Mouse (Mus musculus) heart, postnatal 0 days (tissue): Measurements from ENCODE around the gene Ablim1. TPM values are rescaled to one million over a fixed set of nuclear protein-coding genes. Genes with fewer than 3 reads are reported as not detected.
A peak's percentile ranks its signal among the peaks of the same experiment; 100 is the strongest.
"Not testable (repeated sequence)": the region's sequence is repeated elsewhere in the genome, so short reads cannot be mapped to it uniquely, and the experiment has no call there.

Experiments used
- ATAC-seq: fragments of 200-750 bp; cut with Nextera tagmentation; 2 replicates; pipeline ENCODE4 v1.8.0; 2017; ENCODE audit warnings: low read depth, moderate number of reproducible peaks, moderate library complexity; ENCODE audit not compliant: insufficient read depth
- DNase-seq: peaks from one replicate; pipeline ENCODE4 v3.0.0-alpha.2; 2016; ENCODE audit warnings: low spot score
- H3K27ac ChIP-seq: fragments of 300-500 bp; sonication (generic); 2 replicates; pipeline ENCODE4 v1.5.1; 2014; ENCODE audit warnings: low read depth, mild to moderate bottlenecking
- H3K27me3 ChIP-seq: fragments of 300-500 bp; sonication (generic); 2 replicates; pipeline ENCODE4 v1.6.1; 2014; ENCODE audit warnings: low read length, mixed read lengths; ENCODE audit not compliant: control insufficient read depth, insufficient read depth
- H3K36me3 ChIP-seq: fragments of 300-500 bp; sonication (generic); replicated peaks from 2 replicates; pipeline ENCODE4 v1.6.1; 2014; ENCODE audit warnings: low read length, mixed read lengths; ENCODE audit not compliant: control insufficient read depth, insufficient read depth
- H3K4me1 ChIP-seq: fragments of 300-500 bp; sonication (generic); 2 replicates; pipeline ENCODE4 v1.6.1; 2014; ENCODE audit warnings: antibody characterized with exemption; ENCODE audit not compliant: control insufficient read depth, insufficient read depth
- H3K4me2 ChIP-seq: fragments of 300-500 bp; sonication (generic); 2 replicates; pipeline ENCODE4 v1.6.1; 2014; ENCODE audit warnings: low read depth, mild to moderate bottlenecking, low read length, moderate library complexity
- H3K4me3 ChIP-seq: fragments of 300-500 bp; sonication (generic); 2 replicates; pipeline ENCODE4 v1.5.1; 2014; ENCODE audit warnings: low read depth, low read length
- H3K9ac ChIP-seq: fragments of 300-500 bp; sonication (generic); replicated peaks from 2 replicates; pipeline ENCODE4 v1.6.1; 2014; ENCODE audit warnings: low read depth, low read length, mixed read lengths
- H3K9me3 ChIP-seq: fragments of 300-500 bp; sonication (generic); replicated peaks from 2 replicates; pipeline ENCODE4 v1.6.1; 2016; ENCODE audit warnings: low read length; ENCODE audit not compliant: control insufficient read depth
- CTCF ChIP-seq: IDR thresholded peaks from 2 replicates; pipeline ENCODE4 v1.5.1; 2016; ENCODE audit warnings: antibody characterized with exemption, control low read depth, low read depth
- EP300 ChIP-seq: IDR thresholded peaks from 2 replicates; pipeline ENCODE4 v1.6.1; 2016; ENCODE audit warnings: antibody characterized with exemption, low read depth
- WGBS: fragments of 180-500 bp; shearing (Covaris S2); extraction: QIAGEN DNeasy Blood & Tissue Kit; methylation state at CpG from one replicate; pipeline ENCODE4 v1.1.7; 2014; 5-methylcytosine and 5-hydroxymethylcytosine counted together
- polyA plus RNA-seq: library from polyadenylated mRNA; unstranded; fragments of >200 nt; fragmentation: Nextera tagmentation; extraction: Ambion mirVana; gene quantifications from 2 replicates; pipeline ENCODE4 v1.2.1, GENCODE M21; 2015
- total RNA-seq: library from RNA; depleted of rRNA; stranded (reverse); fragments of >200 nt; gene quantifications from 2 replicates; pipeline ENCODE4 v1.2.3, GENCODE M21; 2014; ENCODE audit warnings: low replicate concordance

Ablim1 gene
- total and polyA plus RNA-seq, 2 experiments from 2014 or later = 106 to 235 TPM

DNA sequence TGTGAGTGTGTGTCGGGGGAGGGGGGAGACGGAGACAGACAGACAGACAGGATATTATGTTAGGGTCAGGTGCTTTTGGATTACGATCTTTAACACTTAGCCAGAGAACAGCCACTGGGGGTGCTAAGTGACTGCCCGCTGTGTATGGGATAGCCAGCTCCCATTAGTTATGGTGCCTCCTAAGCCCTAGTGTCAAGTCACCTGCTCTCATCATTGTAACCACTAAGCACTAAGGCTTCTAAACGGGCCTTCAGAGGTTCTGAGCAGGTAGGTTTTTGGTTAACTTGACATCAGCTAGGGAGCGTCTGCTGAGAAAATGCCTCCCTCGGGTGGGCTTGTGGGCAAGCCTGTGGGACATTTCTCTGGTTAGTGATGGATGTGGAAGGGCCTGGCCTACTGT lies 174.6 kb downstream of the Ablim1 start:
- WGBS = 74% methylated on average over 7 of the region's 7 CpGs
- DNase-seq (no peak), ATAC-seq (no peak)
- peaks cover 17% of the 10 kb centered on the region; the same call in 1 of the 2 replicates for H3K36me3 ChIP-seq
- no peaks in the 10 kb centered on the region for H3K9me3 ChIP-seq
- TF ChIP-seq CTCF = no peak
- H3K4me1 ChIP-seq = peaks cover 11% of the 10 kb centered on the region; the same call in 1 of the 2 replicates
- H3K4me3 ChIP-seq = no peak overlapping the region
- H3K27me3 ChIP-seq = no peaks in the 10 kb centered on the region
- no peak overlapping the region for H3K4me2 ChIP-seq
- H3K9ac ChIP-seq = no peak overlapping the region
- H3K27ac ChIP-seq = no peak overlapping the region

DNA sequence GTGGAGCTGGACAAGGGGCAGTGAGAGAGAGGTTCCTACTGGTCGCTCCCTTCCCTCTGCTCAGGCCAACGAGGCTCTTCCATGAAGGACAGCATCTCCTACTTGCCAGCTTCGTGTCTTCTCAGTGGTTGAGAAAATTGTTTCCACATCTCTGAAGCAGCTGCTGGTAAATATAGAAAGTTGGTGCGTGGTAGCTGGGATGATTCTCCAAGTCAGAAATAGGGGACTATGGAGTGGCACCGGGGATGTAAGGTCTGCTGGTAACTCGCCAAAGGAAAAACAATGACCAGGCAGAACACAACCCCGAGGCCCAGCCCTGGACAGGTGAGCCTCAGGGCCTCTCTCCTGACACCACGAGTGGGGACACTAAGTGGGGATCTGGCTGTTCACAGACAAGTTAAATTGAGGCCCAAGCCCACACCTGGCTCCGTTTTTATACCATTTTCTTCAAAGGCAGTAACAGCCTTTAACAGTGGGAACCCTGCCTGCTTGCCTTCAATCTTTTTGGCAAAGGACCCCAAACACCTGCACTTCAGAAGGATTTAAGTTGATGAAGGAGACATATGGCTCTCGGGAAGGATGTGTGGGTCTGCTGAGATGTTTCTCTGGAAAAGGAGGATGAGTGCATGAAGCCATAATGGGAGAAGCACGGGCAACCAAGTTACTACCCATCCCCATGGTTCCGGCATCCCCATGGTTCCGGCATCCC lies 175.7 kb downstream of the Ablim1 start:
- DNase-seq (no peak), ATAC-seq (no peak)
- TF ChIP-seq CTCF = no peak
- TF ChIP-seq EP300 = no peak
- H3K4me2 ChIP-seq = no peak overlapping the region
- H3K27ac ChIP-seq = 0 out of 2 replicates have a peak overlapping the region, but pooled peaks have one; percentile 22
- no peak overlapping the region for H3K4me3 ChIP-seq
- H3K4me1 ChIP-seq = peaks cover 9% of the 10 kb centered on the region; the same call in 1 of the 2 replicates
- 62% methylated on average over 13 of the region's 13 CpGs for WGBS
- H3K9ac ChIP-seq = no peak overlapping the region
- no peaks in the 10 kb centered on the region for H3K9me3 ChIP-seq
- peaks cover 20% of the 10 kb centered on the region; the same call in 1 of the 2 replicates for H3K36me3 ChIP-seq
- no peaks in the 10 kb centered on the region for H3K27me3 ChIP-seq

DNA sequence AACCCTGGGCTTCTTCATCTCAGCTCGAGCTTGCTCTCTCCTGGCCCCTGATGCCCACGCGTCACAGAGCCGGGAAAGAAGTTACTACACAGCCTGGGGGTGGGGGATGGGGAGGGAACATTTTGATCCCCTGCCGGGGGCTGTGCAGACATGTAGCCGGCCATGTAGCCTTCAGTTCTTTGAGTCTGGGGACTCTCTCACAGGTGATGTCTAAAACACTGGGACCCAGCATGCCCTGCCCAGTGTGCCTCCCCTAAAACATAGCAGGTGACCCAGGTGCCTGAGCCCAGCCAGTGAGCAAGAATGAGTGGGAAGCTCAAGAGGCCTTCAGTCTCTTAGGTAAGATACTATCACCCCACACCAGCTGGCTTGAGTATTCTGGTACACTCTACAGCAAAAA lies 176.2 kb downstream of the Ablim1 start:
- Histone ChIP-seq H3K9me3 (no peaks in the 10 kb centered on the region), H3K4me2 (no peak overlapping the region), H3K36me3 (peaks cover 26% of the 10 kb centered on the region), H3K4me1 (peaks cover 8% of the 10 kb centered on the region; the same call in 1 of the 2 replicates), H3K27me3 (no peaks in the 10 kb centered on the region), H3K27ac (no peak overlapping the region), H3K4me3 (no peak overlapping the region), H3K9ac (no peak overlapping the region)
- TF ChIP-seq EP300 = no peak
- no peak for TF ChIP-seq CTCF
- ATAC-seq (no peak), DNase-seq (no peak)
- 54% methylated on average over 6 of the region's 6 CpGs for WGBS

DNA sequence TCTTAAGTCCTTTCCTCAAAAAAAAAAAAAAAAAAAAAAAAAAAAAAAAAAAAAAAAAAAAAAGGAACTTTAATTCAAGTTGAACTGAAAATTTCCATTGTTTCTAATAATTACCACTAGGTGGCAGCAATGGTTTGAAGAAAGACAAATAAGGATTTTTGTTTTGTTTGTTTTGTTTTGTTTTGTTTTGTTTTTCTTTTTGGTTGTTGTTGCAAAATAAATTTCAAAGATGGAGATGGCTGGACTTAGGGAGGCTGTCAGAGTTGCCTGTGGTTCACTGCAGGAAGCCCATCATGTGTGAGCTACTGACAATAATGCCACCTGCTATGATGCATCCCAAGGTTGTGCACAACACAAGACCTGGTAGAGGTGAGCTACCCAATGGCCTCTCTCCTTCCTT lies 176.7 kb downstream of the Ablim1 start:
- Histone ChIP-seq H3K36me3 (peaks cover 30% of the 10 kb centered on the region), H3K27ac (no peak overlapping the region), H3K9me3 (no peaks in the 10 kb centered on the region), H3K27me3 (no peaks in the 10 kb centered on the region), H3K9ac (no peak overlapping the region), H3K4me1 (peaks cover 8% of the 10 kb centered on the region; the same call in 1 of the 2 replicates), H3K4me3 (no peak overlapping the region), H3K4me2 (no peak overlapping the region)
- ATAC-seq (no peak), DNase-seq (no peak)
- no peak for TF ChIP-seq EP300
- peak; percentile 40 for TF ChIP-seq CTCF

DNA sequence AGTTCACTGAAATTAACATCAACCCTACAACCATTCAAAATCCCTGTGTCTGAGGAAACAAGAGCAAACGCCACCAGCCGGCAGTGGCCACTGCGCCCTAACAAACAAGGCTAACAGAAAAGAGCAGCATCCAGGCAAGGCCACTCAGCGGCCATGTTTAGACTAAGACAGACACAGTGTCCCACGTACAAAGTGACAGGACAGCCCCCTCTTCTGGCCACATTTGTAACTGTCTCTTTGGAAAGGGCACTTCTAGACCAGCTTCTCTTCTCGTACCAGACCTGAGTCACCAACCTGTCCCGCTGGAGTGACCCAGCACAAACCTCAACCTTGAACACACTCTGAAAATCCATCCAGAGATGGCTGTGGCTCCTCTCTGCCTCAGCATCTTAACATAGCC lies 178.5 kb downstream of the Ablim1 start:
- 58% methylated on average over 7 of the region's 7 CpGs for WGBS
- Histone ChIP-seq H3K4me2 (no peak overlapping the region), H3K27ac (no peak overlapping the region), H3K27me3 (no peaks in the 10 kb centered on the region), H3K4me3 (no peak overlapping the region), H3K9ac (no peak overlapping the region), H3K9me3 (no peaks in the 10 kb centered on the region), H3K4me1 (no peaks in the 10 kb centered on the region; the same call in 1 of the 2 replicates), H3K36me3 (peaks cover 43% of the 10 kb centered on the region)
- DNase-seq (peak; percentile 47), ATAC-seq (peak; percentile 28; the same call in 1 of the 2 replicates)
- TF ChIP-seq EP300 = no peak
- peak; percentile 62 for TF ChIP-seq CTCF

DNA sequence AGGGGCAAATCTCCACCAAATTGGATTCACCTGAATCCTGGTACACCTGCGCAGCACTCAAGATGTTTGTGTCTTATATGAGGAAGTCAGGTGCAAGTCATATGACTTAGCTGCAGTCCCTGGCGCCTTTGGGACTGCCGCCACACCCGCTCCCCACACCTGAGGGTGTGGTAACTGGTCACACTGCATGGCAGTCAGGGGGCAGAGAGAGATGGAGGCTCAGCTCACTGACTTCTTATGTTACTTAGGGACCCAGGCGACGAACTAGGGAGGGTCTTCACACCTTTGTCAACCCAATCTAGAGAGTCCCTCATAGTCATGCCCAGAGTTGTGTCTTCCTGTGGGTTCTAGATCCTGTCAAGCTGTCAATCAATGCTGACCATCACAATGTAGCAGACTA lies 179.1 kb downstream of the Ablim1 start:
- ATAC-seq, H3K4me3 ChIP-seq, DNase-seq, H3K9ac ChIP-seq, H3K9me3 ChIP-seq, H3K4me1 ChIP-seq, H3K27ac ChIP-seq, H3K27me3 ChIP-seq, H3K4me2 ChIP-seq: not testable (repeated sequence)
- WGBS = 97% methylated on average over 6 of the region's 6 CpGs
- peaks cover 48% of the 10 kb centered on the region for H3K36me3 ChIP-seq
